Comparison of ENCODE assay signal across 10 mouse cellular contexts in the genomic region with DNA sequence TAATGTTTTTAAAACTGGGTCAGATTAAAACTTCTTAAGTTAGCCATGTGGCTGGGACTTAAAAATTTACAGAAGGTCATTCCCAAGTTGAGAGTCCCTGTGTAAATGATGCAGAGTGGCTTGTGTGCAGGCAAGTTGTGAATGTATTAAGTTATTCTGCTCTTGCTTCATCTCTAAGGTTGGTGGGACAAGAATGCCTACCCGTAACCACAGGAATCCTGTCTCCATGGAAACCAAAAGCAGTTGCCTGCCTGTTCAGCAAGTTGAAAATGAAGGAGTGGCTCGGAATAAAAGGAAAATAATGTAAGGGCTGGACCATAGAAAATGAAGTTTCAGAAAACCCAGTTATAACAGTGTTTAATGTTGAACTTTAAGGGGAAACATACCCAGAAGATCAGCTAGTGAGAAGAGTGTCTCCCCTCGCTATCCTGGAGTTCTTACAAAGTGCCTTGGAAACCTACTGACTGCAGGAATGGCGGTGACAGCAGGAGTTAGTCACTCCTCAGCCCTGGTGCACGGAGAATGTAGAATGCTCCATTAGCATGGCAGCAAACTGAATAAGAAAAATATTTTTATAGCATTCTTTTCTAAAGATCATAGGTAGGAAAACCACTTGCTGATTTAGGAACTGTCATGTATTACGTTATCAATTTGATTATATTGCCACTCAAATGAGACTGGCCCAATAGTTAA. TPM values are rescaled to one million over a fixed set of nuclear protein-coding genes. Genes with fewer than 3 reads are reported as not detected.
A peak's percentile ranks its signal among the peaks of the same experiment; 100 is the strongest.
DNase-seq lines count a peak whose midpoint lies in the region; ATAC-seq and TF ChIP-seq lines count a peak whose summit lies in the region.
"Had no signal": no experiment of that assay in that cellular context is flagged by ENCODE, and none has a peak within 500 bp of the region (broad histone marks: within the 10 kb centered on the region; RNA-seq: fewer than 3 reads in every experiment).

No protein-coding gene starts in this region.

- no peak for TF ChIP-seq EP300 in stomach, postnatal 0 days (optimal IDR thresholded peaks at IDR 0.05)

- H3K9me3 ChIP-seq in neural tube, embryonic 11.5 days (ENCODE audit: control insufficient read depth, low read length): no peaks in the 10 kb centered on the region
- no peaks in the 10 kb centered on the region for H3K9me3 ChIP-seq in limb, embryonic 13.5 days
- H3K9me3 ChIP-seq in stomach, postnatal 0 days (ENCODE audit: control insufficient read depth, low read length): no peaks in the 10 kb centered on the region
- H3K9me3 ChIP-seq: neural tube, embryonic 12.5 days had no signal

- no peak for TF ChIP-seq POLR2A in embryonic fibroblast, embryonic 13.5 days (IDR thresholded peaks at IDR 0.05; ENCODE audit: low read depth, low read length)

- peak; percentile 54 for DNase-seq in neural tube, embryonic 11.5 days (ENCODE audit: low spot score)
- DNase-seq in neural tube, embryonic 10.5 days (ENCODE audit: extremely low spot score, low spot score): no peak
- DNase-seq in stomach, postnatal 0 days (ENCODE audit: low spot score): no peak
- DNase-seq in spleen, postnatal 14 days (ENCODE audit: low spot score in 2 of 2): no peak
- DNase-seq in layer of hippocampus, adult 9-11 months: no peak
- DNase-seq in left cerebral cortex, adult 2 months (ENCODE audit: extremely low spot score in 1 of 2, low spot score in 2 of 2): no peak

- ATAC-seq in neural tube, embryonic 11.5 days (ENCODE audit: insufficient read depth, low FRiP score, low TSS enrichment): no peak
- no peak for ATAC-seq in limb, embryonic 13.5 days (ENCODE audit: low FRiP score, low read depth)
- 0 out of 2 replicates have a peak, but pooled peaks have one; percentile 59 for ATAC-seq in stomach, postnatal 0 days (ENCODE audit: low FRiP score, low TSS enrichment)

- TF ChIP-seq CTCF in embryonic fibroblast, embryonic 13.5 days (IDR thresholded peaks at IDR 0.05; ENCODE audit: borderline replicate concordance, insufficient read depth, low read length): no peak
- no peak for TF ChIP-seq CTCF in stomach, postnatal 0 days (IDR thresholded peaks at IDR 0.05; ENCODE audit: low read depth)
- no peak for TF ChIP-seq CTCF in left cerebral cortex, adult 2 months (IDR thresholded peaks at IDR 0.05)

- no peaks in the 10 kb centered on the region for H3K27me3 ChIP-seq in neural tube, embryonic 11.5 days (ENCODE audit: control insufficient read depth, insufficient read depth, low read length)
- no peaks in the 10 kb centered on the region for H3K27me3 ChIP-seq in limb, embryonic 13.5 days
- no peaks in the 10 kb centered on the region for H3K27me3 ChIP-seq in stomach, postnatal 0 days (ENCODE audit: control insufficient read depth, insufficient read depth, low read length)
- H3K27me3 ChIP-seq: neural tube, embryonic 12.5 days had no signal

- WGBS in neural tube, embryonic 11.5 days: 45% methylated on average over 6 of the region's 6 CpGs
- WGBS in limb, embryonic 13.5 days: 49% methylated on average over 6 of the region's 6 CpGs
- WGBS in stomach, postnatal 0 days: 43% methylated on average over 6 of the region's 6 CpGs

- H3K9ac ChIP-seq in neural tube, embryonic 11.5 days (ENCODE audit: low read length): no peak overlapping the region
- H3K9ac ChIP-seq in limb, embryonic 13.5 days: no peak overlapping the region
- H3K9ac ChIP-seq in stomach, postnatal 0 days (ENCODE audit: low read length): no peak overlapping the region
- H3K9ac ChIP-seq: neural tube, embryonic 12.5 days had no signal

- H3K4me2 ChIP-seq in neural tube, embryonic 11.5 days (ENCODE audit: low read depth): no peak overlapping the region
- peak overlapping the region; percentile 38; the same call in 1 of the 2 replicates for H3K4me2 ChIP-seq in limb, embryonic 13.5 days (replicated peaks)
- H3K4me2 ChIP-seq in stomach, postnatal 0 days (replicated peaks; ENCODE audit: low read depth): no peak overlapping the region
- H3K4me2 ChIP-seq: neural tube, embryonic 12.5 days had no signal

- H3K4me1 ChIP-seq in neural tube, embryonic 11.5 days (ENCODE audit: control insufficient read depth, insufficient read depth, low read length): 0 out of 2 replicates have a peak, but pooled peaks cover 2% of the 10 kb centered on the region
- peaks cover 7% of the 10 kb centered on the region for H3K4me1 ChIP-seq in embryonic fibroblast, embryonic 13.5 days (ENCODE audit: control insufficient read depth, insufficient read depth, low read length)
- peaks cover 22% of the 10 kb centered on the region for H3K4me1 ChIP-seq in limb, embryonic 13.5 days
- no peaks in the 10 kb centered on the region for H3K4me1 ChIP-seq in stomach, postnatal 0 days (replicated peaks; ENCODE audit: control insufficient read depth, insufficient read depth)
- H3K4me1 ChIP-seq: neural tube, embryonic 12.5 days had no signal

- intact Hi-C loops in left cerebral cortex, adult 2 months (cut with DNase I): no loop called here

- no peaks in the 10 kb centered on the region; the same call in 1 of the 2 replicates for H3K36me3 ChIP-seq in neural tube, embryonic 11.5 days (ENCODE audit: control insufficient read depth, insufficient read depth, low read length)
- H3K36me3 ChIP-seq in limb, embryonic 13.5 days: peaks cover 39% of the 10 kb centered on the region
- peaks cover 11% of the 10 kb centered on the region; the same call in 1 of the 2 replicates for H3K36me3 ChIP-seq in stomach, postnatal 0 days (ENCODE audit: control insufficient read depth, insufficient read depth, low read length)

- no peak overlapping the region for H3K4me3 ChIP-seq in neural tube, embryonic 11.5 days (ENCODE audit: low read depth, low read length)
- no peak overlapping the region for H3K4me3 ChIP-seq in embryonic fibroblast, embryonic 13.5 days (ENCODE audit: insufficient read depth, low read length)
- H3K4me3 ChIP-seq in limb, embryonic 13.5 days: no peak overlapping the region
- no peak overlapping the region for H3K4me3 ChIP-seq in stomach, postnatal 0 days (ENCODE audit: low read depth, low read length)
- no peak overlapping the region for H3K4me3 ChIP-seq in left cerebral cortex, adult 2 months
- H3K4me3 ChIP-seq: erythroblast, embryonic 14.5 days; neural tube, embryonic 12.5 days had no signal

- H3K27ac ChIP-seq in neural tube, embryonic 11.5 days (ENCODE audit: low read depth, low read length): no peak overlapping the region
- H3K27ac ChIP-seq in embryonic fibroblast, embryonic 13.5 days (ENCODE audit: insufficient read depth, low read length): peak overlapping the region; percentile 97
- peak overlapping the region; percentile 83 for H3K27ac ChIP-seq in limb, embryonic 13.5 days
- no peak overlapping the region for H3K27ac ChIP-seq in stomach, postnatal 0 days (replicated peaks)
- no peak overlapping the region for H3K27ac ChIP-seq in left cerebral cortex, adult 2 months
- H3K27ac ChIP-seq: neural tube, embryonic 12.5 days had no signal

RNA-seq across cellular contexts. Expression of a gene that starts 21.4 kb away (rescaled TPM):
- 167 and 179 TPM in 2 replicates for polyA plus RNA-seq in neural tube, embryonic 11.5 days (2014; fragmentation: Nextera tagmentation; extraction: Ambion mirVana)
- 1,213 and 1,412 TPM in 2 replicates for polyA plus RNA-seq in embryonic fibroblast, embryonic 13.5 days (2011; ENCODE audit: insufficient read length, low read depth, missing spikeins)
- polyA plus RNA-seq in limb, embryonic 13.5 days (2015; fragmentation: Nextera tagmentation; extraction: Ambion mirVana): 691 and 735 TPM in 2 replicates
- 634 and 654 TPM in 2 replicates for polyA plus RNA-seq in stomach, postnatal 0 days (2015; fragmentation: Nextera tagmentation; extraction: Ambion mirVana)
- total RNA-seq in left cerebral cortex, adult 2 months (2021): 10 to 100 TPM; 13.4 to 14.8 TPM

RNA-seq across cellular contexts. Expression of a gene that starts 34.3 kb away (rescaled TPM):
- 18.5 and 19.8 TPM in 2 replicates for polyA plus RNA-seq in neural tube, embryonic 11.5 days (2014; fragmentation: Nextera tagmentation; extraction: Ambion mirVana)
- polyA plus RNA-seq in embryonic fibroblast, embryonic 13.5 days (2011; ENCODE audit: insufficient read length, low read depth, missing spikeins): 14.1 and 19.9 TPM in 2 replicates
- 20.0 and 22.2 TPM in 2 replicates for polyA plus RNA-seq in limb, embryonic 13.5 days (2015; fragmentation: Nextera tagmentation; extraction: Ambion mirVana)
- 4.3 and 4.8 TPM in 2 replicates for polyA plus RNA-seq in stomach, postnatal 0 days (2015; fragmentation: Nextera tagmentation; extraction: Ambion mirVana)
- 10 to 100 TPM; 10.1 to 11.6 TPM for total RNA-seq in left cerebral cortex, adult 2 months (2021)

Comparison
In these comparisons a context has a peak if more than half of its experiments do, and no peak if none do; other contexts are left out.
1. H3K27ac ChIP-seq: peak in embryonic fibroblast, embryonic 13.5 days (single experiment) and limb, embryonic 13.5 days (single experiment); none in neural tube, embryonic 11.5 days (single experiment), stomach, postnatal 0 days (single experiment) and left cerebral cortex, adult 2 months (single experiment).